Mouse (Mus musculus) c-Kit-positive CD71-positive TER-119-negative erythroid progenitor cells, embryonic 14.5 days (primary cell): ENCODE measurements around the gene Dnajb4.

Experiments
- DNase-seq: peaks from one replicate; pipeline ENCODE4 v3.0.0-alpha.2; 2013; ENCODE audit warnings: low read depth

The Dnajb4 gene

GRCm38 (mm10) chr3:152209967-152210634 lies at the start of gene Dnajb4, which contains the start of gene Fubp1:
TSS of gene Dnajb4 (minus strand) at chr3:152210302.
TSS of gene Fubp1 (plus strand) at chr3:152210422.
- DNase-seq, result peak; percentile 98

- peak; percentile 70 for DNase-seq
Measured at GRCm38 (mm10) chr3:152259409-152259808, 49.3 kb upstream of the Dnajb4 start.

GRCm38 (mm10) chr3:152257528-152257927 lies 47.4 kb upstream of the Dnajb4 start:
- no peak for DNase-seq

- DNase-seq, result no peak
Measured at GRCm38 (mm10) chr3:152250487-152250886, 40.4 kb upstream of the Dnajb4 start.

- DNase-seq, result no peak
Measured at GRCm38 (mm10) chr3:152247708-152248107, 37.6 kb upstream of the Dnajb4 start.

GRCm38 (mm10) chr3:152245273-152245910 lies 35.3 kb upstream of the Dnajb4 start:
- no peak for DNase-seq

- DNase-seq, result no peak
Measured at GRCm38 (mm10) chr3:152243304-152243703, 33.2 kb upstream of the Dnajb4 start.

GRCm38 (mm10) chr3:152241098-152241497 lies 31.0 kb upstream of the Dnajb4 start:
- DNase-seq, result no peak

GRCm38 (mm10) chr3:152239592-152239991 lies 29.5 kb upstream of the Dnajb4 start:
- DNase-seq, result no peak

GRCm38 (mm10) chr3:152238836-152239235 lies 28.7 kb upstream of the Dnajb4 start:
- peak; percentile 53 for DNase-seq

GRCm38 (mm10) chr3:152235805-152236204 lies 25.7 kb upstream of the Dnajb4 start:
- no peak for DNase-seq

- no peak for DNase-seq
Measured at GRCm38 (mm10) chr3:152235238-152235637, 25.1 kb upstream of the Dnajb4 start.

GRCm38 (mm10) chr3:152231333-152232100 lies 21.4 kb upstream of the Dnajb4 start:
- peak; percentile 65 for DNase-seq

- DNase-seq, result no peak
Measured at GRCm38 (mm10) chr3:152229271-152229670, 19.2 kb upstream of the Dnajb4 start.

- no peak for DNase-seq
Measured at GRCm38 (mm10) chr3:152228843-152229242, 18.7 kb upstream of the Dnajb4 start.

- DNase-seq, result no peak
Measured at GRCm38 (mm10) chr3:152225906-152226305, 15.8 kb upstream of the Dnajb4 start.

- DNase-seq, result no peak
Measured at GRCm38 (mm10) chr3:152224918-152225317, 14.8 kb upstream of the Dnajb4 start.

GRCm38 (mm10) chr3:152213416-152213815 lies 3.3 kb upstream of the Dnajb4 start:
- no peak for DNase-seq

- DNase-seq, result no peak
Measured at GRCm38 (mm10) chr3:152211731-152212279, 1.7 kb upstream of the Dnajb4 start.

- no peak for DNase-seq
Measured at GRCm38 (mm10) chr3:152210728-152211391, 758 bp upstream of the Dnajb4 start.

GRCm38 (mm10) chr3:152209177-152209966 lies 730 bp downstream of the Dnajb4 start:
- DNase-seq, result no peak
